Mouse (Mus musculus): ENCODE measurements around the gene Rpl9-ps6. TPM values are rescaled to one million over a fixed set of nuclear protein-coding genes. Genes with fewer than 3 reads are reported as not detected.
"Not testable (repeated sequence)": the region's sequence is repeated elsewhere in the genome, so short reads cannot be mapped to it uniquely, and the experiment has no call there.

The Rpl9-ps6 gene
- polyA plus RNA-seq, 1 experiment from 2014 or later: 133 TPM

DNA sequence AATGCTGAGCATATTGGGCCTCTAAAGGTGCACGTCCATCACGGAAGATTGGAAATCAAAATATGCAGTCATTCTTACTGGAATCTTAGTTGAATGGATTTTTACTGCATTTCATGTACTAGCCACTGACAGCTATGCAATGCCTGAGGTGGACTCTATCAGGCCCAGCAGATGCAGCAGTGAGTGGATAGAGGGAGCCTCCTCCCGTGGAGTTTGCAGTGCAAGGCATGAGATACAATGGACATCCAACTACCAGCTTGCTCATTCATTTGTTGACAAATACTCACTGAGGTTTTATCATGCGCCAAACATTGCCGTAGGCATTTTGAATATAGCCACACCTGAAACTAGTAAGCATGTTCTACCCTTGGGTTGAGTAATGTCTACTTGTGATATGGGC, 947 bp upstream of the Rpl9-ps6 start:
- H3K4me3 ChIP-seq (ENCODE audit: low read depth, low read length): no peak overlapping the region
- no peak for ATAC-seq (ENCODE audit: insufficient read depth)
- H3K9ac ChIP-seq: no peak overlapping the region
- TF ChIP-seq CTCF (IDR thresholded peaks at IDR 0.05; ENCODE audit: low read depth): no peak
- no peaks in the 10 kb centered on the region for H3K9me3 ChIP-seq (ENCODE audit: low read depth, low read length)
- no peak for DNase-seq
- no peak overlapping the region for H3K27ac ChIP-seq (ENCODE audit: low read depth)
- WGBS: 92% methylated on average over 5 of the region's 5 CpGs
- no peaks in the 10 kb centered on the region for H3K4me1 ChIP-seq (ENCODE audit: insufficient read depth)
- no peak overlapping the region for H3K4me2 ChIP-seq
- H3K27me3 ChIP-seq (ENCODE audit: insufficient read depth, low read length): no peaks in the 10 kb centered on the region
- H3K36me3 ChIP-seq (ENCODE audit: insufficient read depth): no peaks in the 10 kb centered on the region

DNA sequence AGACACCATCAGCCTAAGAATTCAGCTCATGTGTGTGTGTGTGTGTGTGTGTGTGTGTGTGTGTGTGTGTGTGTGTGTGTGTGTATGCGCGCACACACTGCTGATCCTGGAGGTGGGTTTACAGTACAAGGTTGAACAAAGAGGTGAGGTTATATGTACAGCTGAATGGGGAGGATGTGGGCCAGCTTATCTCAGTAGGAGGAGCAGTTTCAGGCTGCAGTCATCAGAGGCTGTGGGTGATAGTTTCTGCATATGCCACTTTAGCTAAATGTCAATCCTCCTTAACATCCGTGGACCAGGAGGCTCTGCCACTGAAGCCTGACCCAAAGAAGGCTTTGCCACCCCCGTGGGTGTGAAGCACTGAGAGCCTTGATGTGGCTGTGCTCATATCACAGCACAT, 1.1 kb downstream of the Rpl9-ps6 start:
- H3K4me3 ChIP-seq (ENCODE audit: low read depth, low read length): no peak overlapping the region
- no peaks in the 10 kb centered on the region for H3K36me3 ChIP-seq (ENCODE audit: insufficient read depth)
- WGBS: 63% methylated on average over 4 of the region's 4 CpGs
- no peak overlapping the region for H3K9ac ChIP-seq
- ATAC-seq (ENCODE audit: insufficient read depth) (no peak), DNase-seq (no peak)
- no peak for TF ChIP-seq CTCF (IDR thresholded peaks at IDR 0.05; ENCODE audit: low read depth)
- no peaks in the 10 kb centered on the region for H3K9me3 ChIP-seq (ENCODE audit: low read depth, low read length)
- no peak overlapping the region for H3K27ac ChIP-seq (ENCODE audit: low read depth)
- H3K27me3 ChIP-seq (ENCODE audit: insufficient read depth, low read length): no peaks in the 10 kb centered on the region
- no peak overlapping the region for H3K4me2 ChIP-seq
- H3K4me1 ChIP-seq (ENCODE audit: insufficient read depth): no peaks in the 10 kb centered on the region

DNA sequence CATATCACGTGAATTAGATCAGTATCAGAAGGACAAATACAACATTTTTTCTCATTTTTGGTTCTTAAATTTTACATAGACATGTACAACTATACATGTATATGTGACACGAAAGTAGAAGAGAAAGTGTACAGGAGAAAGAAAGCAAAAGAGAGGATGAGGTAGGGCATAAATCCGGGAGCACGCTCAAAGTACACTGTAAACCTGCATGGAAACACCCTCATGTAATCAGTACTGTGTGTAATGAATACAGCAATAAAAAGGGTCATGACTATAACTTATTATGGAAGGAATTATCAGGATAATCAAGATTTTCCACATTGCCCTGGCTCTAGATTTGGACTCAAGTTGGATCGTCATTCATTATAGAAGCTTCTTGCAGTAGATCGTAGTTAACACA, 3.3 kb downstream of the Rpl9-ps6 start:
- H3K4me3 ChIP-seq (ENCODE audit: low read depth, low read length): no peak overlapping the region
- no peak for TF ChIP-seq CTCF (IDR thresholded peaks at IDR 0.05; ENCODE audit: low read depth)
- WGBS: 89% methylated on average over 6 of the region's 6 CpGs
- H3K36me3 ChIP-seq (ENCODE audit: insufficient read depth): no peaks in the 10 kb centered on the region
- ATAC-seq (ENCODE audit: insufficient read depth) (no peak), DNase-seq (no peak)
- H3K27ac ChIP-seq (ENCODE audit: low read depth): no peak overlapping the region
- H3K9me3 ChIP-seq (ENCODE audit: low read depth, low read length): no peaks in the 10 kb centered on the region; the same call in 1 of the 2 replicates
- H3K9ac ChIP-seq: no peak overlapping the region
- no peaks in the 10 kb centered on the region for H3K27me3 ChIP-seq (ENCODE audit: insufficient read depth, low read length)
- no peaks in the 10 kb centered on the region for H3K4me1 ChIP-seq (ENCODE audit: insufficient read depth)
- H3K4me2 ChIP-seq: no peak overlapping the region

- not testable (repeated sequence) for H3K27me3 ChIP-seq (ENCODE audit: insufficient read depth, low read length); H3K9ac ChIP-seq; H3K4me2 ChIP-seq; ATAC-seq (ENCODE audit: insufficient read depth); H3K4me1 ChIP-seq (ENCODE audit: insufficient read depth); H3K27ac ChIP-seq (ENCODE audit: low read depth); H3K4me3 ChIP-seq (ENCODE audit: low read depth, low read length); H3K9me3 ChIP-seq (ENCODE audit: low read depth, low read length); H3K36me3 ChIP-seq (ENCODE audit: insufficient read depth); DNase-seq
- WGBS: 86% methylated on average over 8 of the region's 8 CpGs
Observed at GRCm38 (mm10) chr19:32457631-32458030, 8.7 kb downstream of the Rpl9-ps6 start.

GRCm38 (mm10) chr19:32456744-32457143, 9.6 kb downstream of the Rpl9-ps6 start:
- H3K4me2 ChIP-seq: no peak overlapping the region
- H3K9ac ChIP-seq: no peak overlapping the region
- no peak overlapping the region for H3K27ac ChIP-seq (ENCODE audit: low read depth)
- ATAC-seq (ENCODE audit: insufficient read depth): no peak
- H3K4me3 ChIP-seq (ENCODE audit: low read depth, low read length): no peak overlapping the region
- no peaks in the 10 kb centered on the region for H3K4me1 ChIP-seq (ENCODE audit: insufficient read depth)
- no peaks in the 10 kb centered on the region for H3K27me3 ChIP-seq (ENCODE audit: insufficient read depth, low read length)
- no peak for DNase-seq
- no peak for TF ChIP-seq CTCF (IDR thresholded peaks at IDR 0.05; ENCODE audit: low read depth)
- no peaks in the 10 kb centered on the region; the same call in 1 of the 2 replicates for H3K9me3 ChIP-seq (ENCODE audit: low read depth, low read length)
- H3K36me3 ChIP-seq (ENCODE audit: insufficient read depth): no peaks in the 10 kb centered on the region
- WGBS: 64% methylated on average over 2 of the region's 2 CpGs

- H3K36me3 ChIP-seq (ENCODE audit: insufficient read depth): no peaks in the 10 kb centered on the region
- H3K4me2 ChIP-seq: no peak overlapping the region
- no peak overlapping the region for H3K9ac ChIP-seq
- no peaks in the 10 kb centered on the region for H3K9me3 ChIP-seq (ENCODE audit: low read depth, low read length)
- no peak overlapping the region for H3K4me3 ChIP-seq (ENCODE audit: low read depth, low read length)
- H3K27me3 ChIP-seq (ENCODE audit: insufficient read depth, low read length): no peaks in the 10 kb centered on the region
- TF ChIP-seq CTCF (IDR thresholded peaks at IDR 0.05; ENCODE audit: low read depth): no peak
- ATAC-seq (ENCODE audit: insufficient read depth) (no peak), DNase-seq (no peak)
- H3K27ac ChIP-seq (ENCODE audit: low read depth): no peak overlapping the region
- no peaks in the 10 kb centered on the region for H3K4me1 ChIP-seq (ENCODE audit: insufficient read depth)
- 74% methylated on average over 4 of the region's 4 CpGs for WGBS
Observed at GRCm38 (mm10) chr19:32452231-32452630, 14.1 kb downstream of the Rpl9-ps6 start.

DNA sequence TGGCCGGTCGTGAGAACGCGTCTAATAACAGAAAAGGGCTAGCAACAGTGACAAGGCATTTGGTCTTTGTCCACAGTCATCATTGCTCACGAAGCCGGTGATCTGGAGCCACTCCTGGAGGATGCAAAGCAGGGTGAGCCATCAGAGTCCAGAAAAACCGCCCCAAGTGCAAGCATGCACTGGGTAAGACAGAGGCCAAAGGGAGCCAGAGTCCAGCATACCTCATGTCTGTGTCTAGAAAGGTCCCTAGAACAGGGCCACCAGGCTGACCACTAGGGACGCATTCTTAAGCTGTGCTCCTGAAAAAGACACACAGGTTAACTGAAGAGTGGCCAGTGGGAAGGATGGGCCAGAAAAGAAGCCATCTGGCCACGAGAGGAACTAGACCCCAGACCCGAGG, 17.4 kb downstream of the Rpl9-ps6 start:
- H3K9ac ChIP-seq: no peak overlapping the region
- no peaks in the 10 kb centered on the region for H3K27me3 ChIP-seq (ENCODE audit: insufficient read depth, low read length)
- H3K27ac ChIP-seq (ENCODE audit: low read depth): no peak overlapping the region
- no peak for TF ChIP-seq CTCF (IDR thresholded peaks at IDR 0.05; ENCODE audit: low read depth)
- H3K9me3 ChIP-seq (ENCODE audit: low read depth, low read length): no peaks in the 10 kb centered on the region
- ATAC-seq (ENCODE audit: insufficient read depth) (no peak), DNase-seq (no peak)
- no peaks in the 10 kb centered on the region for H3K4me1 ChIP-seq (ENCODE audit: insufficient read depth)
- no peaks in the 10 kb centered on the region for H3K36me3 ChIP-seq (ENCODE audit: insufficient read depth)
- H3K4me2 ChIP-seq: no peak overlapping the region
- no peak overlapping the region for H3K4me3 ChIP-seq (ENCODE audit: low read depth, low read length)
- WGBS: 92% methylated on average over 10 of the region's 10 CpGs

- no peak overlapping the region for H3K4me2 ChIP-seq
- no peaks in the 10 kb centered on the region for H3K36me3 ChIP-seq (ENCODE audit: insufficient read depth)
- H3K27ac ChIP-seq (ENCODE audit: low read depth): no peak overlapping the region
- H3K4me1 ChIP-seq (ENCODE audit: insufficient read depth): no peaks in the 10 kb centered on the region
- no peak overlapping the region for H3K9ac ChIP-seq
- H3K9me3 ChIP-seq (ENCODE audit: low read depth, low read length): no peaks in the 10 kb centered on the region
- DNase-seq (peak; percentile 7), ATAC-seq (ENCODE audit: insufficient read depth) (no peak)
- TF ChIP-seq CTCF (IDR thresholded peaks at IDR 0.05; ENCODE audit: low read depth): 0 out of 2 replicates have a peak, but pooled peaks have one; percentile 5
- H3K4me3 ChIP-seq (ENCODE audit: low read depth, low read length): no peak overlapping the region
- WGBS: 99% methylated on average over 10 of the region's 11 CpGs
- no peaks in the 10 kb centered on the region for H3K27me3 ChIP-seq (ENCODE audit: insufficient read depth, low read length)
Observed at GRCm38 (mm10) chr19:32441568-32441967, 24.8 kb downstream of the Rpl9-ps6 start.
